Mouse (Mus musculus) spleen, adult 2 months (tissue): ENCODE measurements around the gene Shc1.

ENCODE experiments used
- CTCF ChIP-seq: fragments of 200-500 bp; IDR thresholded peaks from 2 replicates; pipeline ENCODE4 v1.5.1; 2011; ENCODE audit warnings: mild to moderate bottlenecking, inconsistent platforms; ENCODE audit not compliant: insufficient read depth, insufficient read length, insufficient replicate concordance; ENCODE audit errors: extremely low read depth
- POLR2A ChIP-seq: fragments of 200-500 bp; IDR thresholded peaks from 2 replicates; pipeline ENCODE4 v1.6.1; 2011; ENCODE audit warnings: low read depth, low read length, inconsistent platforms

- TF ChIP-seq CTCF = no peak
- no peak for TF ChIP-seq POLR2A
Observed at GRCm38 (mm10) chr3:89434532-89434931, 16.3 kb downstream of the Shc1 start.
